Mouse (Mus musculus) MEL (cell line): ENCODE data around the gene Ntmt1. TPM values are rescaled to one million over a fixed set of nuclear protein-coding genes. Genes with fewer than 3 reads are reported as not detected.

Experiments
- DNase-seq: peaks from one replicate; pipeline ENCODE4 v3.0.0; 2011; ENCODE audit warnings: low read depth, low spot score
- H3K27ac ChIP-seq: 2 replicates; pipeline ENCODE4 v1.5.1; 2012; ENCODE audit warnings: low read depth, mild to moderate bottlenecking, control low read depth, low read length, moderate library complexity; ENCODE audit not compliant: control insufficient read depth
- H3K27me3 ChIP-seq, 2 experiments: fragments of 150-350 bp in 1 of 2; sonication (generic) in 1 of 2; 2 replicates each; pipeline ENCODE4 v1.6.1; 2012; ENCODE audit warnings: low read length in 2 of 2, mild to moderate bottlenecking in 2 of 2, improper control_type of control experiment in 1 of 2, moderate library complexity in 1 of 2; ENCODE audit not compliant: insufficient read depth in 2 of 2, control insufficient read depth in 1 of 2
- H3K36me3 ChIP-seq, 2 experiments: 2 replicates each; pipeline ENCODE4 v1.6.1; 2012 to 2014; ENCODE audit warnings: low read length in 2 of 2, improper control_type of control experiment in 1 of 2, inconsistent platforms in 1 of 2, mild to moderate bottlenecking in 1 of 2; ENCODE audit not compliant: insufficient read depth in 2 of 2, control insufficient read depth in 1 of 2
- H3K4me1 ChIP-seq, 2 experiments: fragments of 150-350 bp in 1 of 2; sonication (generic) in 1 of 2; 2 replicates each; pipeline ENCODE4 v1.6.1; 2012; ENCODE audit warnings: low read length in 2 of 2, improper control_type of control experiment in 1 of 2, mild to moderate bottlenecking in 1 of 2; ENCODE audit not compliant: insufficient read depth in 2 of 2, control insufficient read depth in 1 of 2
- H3K4me3 ChIP-seq, 2 experiments: fragments of 150-350 bp in 1 of 2; sonication (generic) in 1 of 2; 2 replicates each; pipeline ENCODE4 v1.5.1; 2012; ENCODE audit warnings: low read depth in 2 of 2, low read length in 2 of 2, mild to moderate bottlenecking in 2 of 2, moderate library complexity in 2 of 2, control low read depth in 1 of 2, improper control_type of control experiment in 1 of 2; ENCODE audit not compliant: control insufficient read depth in 1 of 2, insufficient read depth in 1 of 2
- H3K79me2 ChIP-seq: 2 replicates; pipeline ENCODE4 v1.6.1; 2012; ENCODE audit warnings: mild to moderate bottlenecking, low read length, moderate library complexity; ENCODE audit not compliant: control insufficient read depth, poor library complexity, insufficient read depth
- H3K9ac ChIP-seq: 2 replicates; pipeline ENCODE4 v1.6.1; 2012; ENCODE audit warnings: low read depth, mild to moderate bottlenecking, control low read depth, low read length, moderate library complexity; ENCODE audit not compliant: control insufficient read depth, poor library complexity, severe bottlenecking
- H3K9me3 ChIP-seq: fragments of 150-350 bp; sonication (generic); replicated peaks from 2 replicates; pipeline ENCODE4 v1.6.1; 2012; ENCODE audit warnings: mild to moderate bottlenecking, low read length, improper control_type of control experiment, moderate library complexity; ENCODE audit not compliant: insufficient read depth
- CHD1 ChIP-seq: IDR thresholded peaks from 2 replicates; pipeline ENCODE4 v1.6.1; 2012; ENCODE audit warnings: low read depth, mild to moderate bottlenecking, inconsistent platforms, low read length, improper control_type of control experiment
- CTCF ChIP-seq, 3 experiments: IDR thresholded peaks in 2 of 3; conservative IDR thresholded peaks in 1 of 3; 2 replicates each; pipeline ENCODE4 v1.5.1; 2011 to 2012; ENCODE audit warnings: low read length in 3 of 3, low read depth in 2 of 3, mild to moderate bottlenecking in 2 of 3, improper control_type of control experiment in 1 of 3, inconsistent platforms in 1 of 3, mixed read lengths in 1 of 3, moderate library complexity in 1 of 3; ENCODE audit not compliant: control insufficient read depth in 1 of 3, insufficient read depth in 1 of 3, poor library complexity in 1 of 3, severe bottlenecking in 1 of 3
- E2F4 ChIP-seq: IDR thresholded peaks from 2 replicates; pipeline ENCODE4 v1.6.1; 2011; ENCODE audit warnings: low read depth, low read length, improper control_type of control experiment, borderline replicate concordance
- ELF1 ChIP-seq: IDR thresholded peaks from 2 replicates; pipeline ENCODE4 v1.6.1; 2014; ENCODE audit warnings: low read depth, mild to moderate bottlenecking, inconsistent platforms, low read length, improper control_type of control experiment, moderate library complexity
- EP300 ChIP-seq, 2 experiments: IDR thresholded peaks; 2 replicates each; pipeline ENCODE4 v1.6.1; 2011; ENCODE audit warnings: improper control_type of control experiment in 2 of 2, low read length in 2 of 2, low read depth in 1 of 2, mild to moderate bottlenecking in 1 of 2
- ETS1 ChIP-seq: IDR thresholded peaks from 2 replicates; pipeline ENCODE4 v1.6.1; 2012; ENCODE audit warnings: low read depth, mild to moderate bottlenecking, inconsistent platforms, low read length, improper control_type of control experiment, moderate library complexity
- GABPA ChIP-seq: IDR thresholded peaks from 2 replicates; pipeline ENCODE4 v1.6.1; 2012; ENCODE audit warnings: low read depth, mild to moderate bottlenecking, inconsistent platforms, low read length, improper control_type of control experiment, moderate library complexity
- GATA1 ChIP-seq: IDR thresholded peaks from 2 replicates; pipeline ENCODE4 v1.6.1; 2011; ENCODE audit warnings: low read depth, low read length, improper control_type of control experiment
- KAT2A ChIP-seq: conservative IDR thresholded peaks from 2 replicates; pipeline ENCODE4 v1.6.1; 2012; ENCODE audit warnings: low read depth, low read length, improper control_type of control experiment, inconsistent platforms
- MAX ChIP-seq: IDR thresholded peaks from 2 replicates; pipeline ENCODE4 v1.6.1; 2011; ENCODE audit warnings: low read length, improper control_type of control experiment
- MAZ ChIP-seq: IDR thresholded peaks from 2 replicates; pipeline ENCODE4 v1.6.1; 2012; ENCODE audit warnings: low read depth, mild to moderate bottlenecking, inconsistent platforms, low read length, improper control_type of control experiment
- MEF2A ChIP-seq: IDR thresholded peaks from 2 replicates; pipeline ENCODE4 v1.6.1; 2014; ENCODE audit warnings: low read depth, mild to moderate bottlenecking, inconsistent platforms, low read length, improper control_type of control experiment; ENCODE audit not compliant: poor library complexity, insufficient replicate concordance, severe bottlenecking; ENCODE audit errors: extremely low read depth
- MXI1 ChIP-seq: IDR thresholded peaks from 2 replicates; pipeline ENCODE4 v1.6.1; 2011; ENCODE audit warnings: mild to moderate bottlenecking, low read depth, low read length, improper control_type of control experiment
- MYB ChIP-seq: IDR thresholded peaks from 2 replicates; pipeline ENCODE4 v1.6.1; 2011; ENCODE audit warnings: mild to moderate bottlenecking, low read depth, low read length, improper control_type of control experiment
- NELFE ChIP-seq: IDR thresholded peaks from 2 replicates; pipeline ENCODE4 v1.6.1; 2011; ENCODE audit warnings: low read depth, low read length, improper control_type of control experiment
- POLR2AphosphoS2 ChIP-seq: IDR thresholded peaks from 2 replicates; pipeline ENCODE4 v1.6.1; 2011; ENCODE audit warnings: low read length, improper control_type of control experiment
- POLR2AphosphoS5 ChIP-seq: IDR thresholded peaks from 2 replicates; pipeline ENCODE4 v1.6.1; 2012; ENCODE audit warnings: low read depth, borderline replicate concordance, mild to moderate bottlenecking, inconsistent platforms, low read length, moderate library complexity, mixed read lengths
- RAD21 ChIP-seq: IDR thresholded peaks from 2 replicates; pipeline ENCODE4 v1.6.1; 2011; ENCODE audit warnings: mild to moderate bottlenecking, low read depth, low read length, improper control_type of control experiment
- RCOR1 ChIP-seq: IDR thresholded peaks from 2 replicates; pipeline ENCODE4 v1.6.1; 2012; ENCODE audit warnings: low read depth, mild to moderate bottlenecking, inconsistent platforms, low read length, improper control_type of control experiment
- SMC3 ChIP-seq: IDR thresholded peaks from 2 replicates; pipeline ENCODE4 v1.6.1; 2011; ENCODE audit warnings: low read depth, low read length, improper control_type of control experiment
- TAL1 ChIP-seq: IDR thresholded peaks from 2 replicates; pipeline ENCODE4 v1.6.1; 2012; ENCODE audit warnings: mild to moderate bottlenecking, inconsistent platforms, low read length, moderate library complexity, mixed read lengths
- TCF12 ChIP-seq: IDR thresholded peaks from 2 replicates; pipeline ENCODE4 v1.6.1; 2014; ENCODE audit warnings: low read depth, mild to moderate bottlenecking, inconsistent platforms, low read length, improper control_type of control experiment, moderate library complexity
- USF1 ChIP-seq: IDR thresholded peaks from 2 replicates; pipeline ENCODE4 v1.6.1; 2014; ENCODE audit warnings: low read depth, mild to moderate bottlenecking, inconsistent platforms, low read length, improper control_type of control experiment, moderate library complexity
- USF2 ChIP-seq, 2 experiments: IDR thresholded peaks; 2 replicates each; pipeline ENCODE4 v1.6.1; 2011 to 2012; ENCODE audit warnings: improper control_type of control experiment in 2 of 2, low read length in 2 of 2, borderline replicate concordance in 1 of 2, inconsistent platforms in 1 of 2, low read depth in 1 of 2, mild to moderate bottlenecking in 1 of 2; ENCODE audit not compliant: insufficient read depth in 1 of 2
- ZC3H11A ChIP-seq: IDR thresholded peaks from 2 replicates; pipeline ENCODE4 v1.6.1; 2012; ENCODE audit warnings: low read depth, mild to moderate bottlenecking, inconsistent platforms, low read length, improper control_type of control experiment
- ZKSCAN1 ChIP-seq: IDR thresholded peaks from 2 replicates; pipeline ENCODE4 v1.6.1; 2012; ENCODE audit warnings: low read depth, mild to moderate bottlenecking, inconsistent platforms, low read length, improper control_type of control experiment, moderate library complexity
- ZNF384 ChIP-seq: IDR thresholded peaks from 2 replicates; pipeline ENCODE4 v1.6.1; 2012; ENCODE audit warnings: low read depth, mild to moderate bottlenecking, inconsistent platforms, low read length, improper control_type of control experiment
- polyA plus RNA-seq, 2 experiments: library from polyadenylated mRNA; stranded (reverse) in 1 of 2; unstranded in 1 of 2; fragments of >175 nt in 1 of 2; fragments of >200 nt in 1 of 2; gene quantifications; 2 replicates each; pipeline versions ENCODE4 v1.2.1 to v1.2.4; 2012; ENCODE audit warnings: low replicate concordance in 2 of 2, low read depth in 1 of 2; ENCODE audit not compliant: insufficient read length in 2 of 2, insufficient read depth in 1 of 2, missing spikeins in 1 of 2
- total RNA-seq: library from RNA; depleted of rRNA; stranded (reverse); fragments of 300-350 nt; gene quantifications from 2 replicates; pipeline ENCODE4 v1.2.3, GENCODE M21; 2012

Ntmt1 gene
- total and polyA plus RNA-seq, 3 experiments = 58.9 to 83.2 TPM; not detected in 1

DNA sequence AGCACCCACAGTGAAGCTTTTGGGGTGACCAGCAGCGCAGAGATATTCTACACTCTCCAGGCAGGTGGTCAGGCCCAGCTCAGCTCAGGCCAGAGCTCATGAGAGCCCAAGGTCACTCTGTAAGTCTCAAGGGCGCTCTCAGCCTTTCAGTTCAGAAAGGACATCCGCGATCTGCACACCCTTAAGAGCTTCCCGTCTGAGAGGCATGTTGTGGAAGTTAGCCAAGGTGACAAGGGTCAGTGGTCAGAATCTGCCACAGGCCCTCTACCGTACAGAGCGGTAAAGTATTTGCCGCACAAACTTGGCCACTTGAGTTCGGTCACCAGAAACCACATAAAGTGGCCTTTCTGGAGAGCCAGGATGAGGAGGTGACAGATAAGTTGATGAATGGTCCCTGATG is 55.9 kb downstream of the Ntmt1 start:
- no peak for DNase-seq
- Histone ChIP-seq H3K9ac (no peak overlapping the region), H3K4me3 (no peak overlapping the region), H3K79me2 (no peaks in the 10 kb centered on the region), H3K27ac (no peak overlapping the region), H3K36me3 (no peaks in the 10 kb centered on the region), H3K4me1 (no peaks in the 10 kb centered on the region), H3K9me3 (no peaks in the 10 kb centered on the region), H3K27me3 (peaks cover 0 to 2% of the 10 kb centered on the region in 2 experiments; a peak in 2 of 4 replicates)
- TF ChIP-seq MAX = no peak
- TF ChIP-seq RCOR1 = no peak
- no peak for TF ChIP-seq E2F4
- no peak for TF ChIP-seq SMC3
- no peak for TF ChIP-seq POLR2AphosphoS5
- TF ChIP-seq MAZ = no peak
- TF ChIP-seq ZC3H11A = no peak
- no peak for TF ChIP-seq RAD21
- TF ChIP-seq ELF1 = no peak
- TF ChIP-seq POLR2AphosphoS2 = no peak
- TF ChIP-seq CTCF (IDR thresholded peaks at IDR 0.05 in 2 of 3, conservative IDR thresholded peaks at IDR 0.05 in 1 of 3; ENCODE audit: control insufficient read depth in 1 of 3, insufficient read depth in 1 of 3, low read depth in 2 of 3, low read length in 3 of 3, poor library complexity in 1 of 3, severe bottlenecking in 1 of 3) = no peak
- TF ChIP-seq NELFE = no peak
- TF ChIP-seq ZNF384 = no peak
- no peak for TF ChIP-seq MYB

DNA sequence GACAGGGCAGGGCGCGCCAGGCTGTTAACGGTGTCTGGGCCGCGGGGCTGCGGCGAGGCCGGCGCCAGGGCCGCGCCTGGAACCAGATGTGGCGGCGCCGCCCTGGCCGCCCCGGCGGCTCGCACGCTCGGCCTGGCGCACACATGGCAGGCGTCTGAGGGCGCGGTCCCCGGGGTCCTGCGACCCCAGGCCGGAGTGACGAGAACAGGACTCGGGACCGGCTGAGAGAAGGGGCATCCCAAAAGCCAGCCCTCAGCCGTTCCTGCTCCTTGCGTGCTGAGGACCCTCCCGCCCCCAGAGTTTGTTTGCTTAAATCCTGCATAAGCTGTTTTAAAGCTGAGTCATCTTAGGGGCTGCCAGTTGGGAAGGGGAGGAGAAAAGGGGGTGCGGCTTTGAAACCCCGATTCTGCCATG is 57.3 kb downstream of the Ntmt1 start:
- H3K36me3 ChIP-seq = no peaks in the 10 kb centered on the region
- H3K4me1 ChIP-seq = no peaks in the 10 kb centered on the region
- TF ChIP-seq EP300 (IDR thresholded peaks at IDR 0.05; ENCODE audit: low read depth in 1 of 2, low read length in 2 of 2) (no peak), POLR2AphosphoS5 (no peak), E2F4 (no peak), MYB (no peak), CHD1 (no peak), MXI1 (no peak), KAT2A (no peak), MEF2A (no peak), GATA1 (no peak), ZKSCAN1 (no peak), TCF12 (no peak), NELFE (no peak), USF2 (IDR thresholded peaks at IDR 0.05; ENCODE audit: borderline replicate concordance in 1 of 2, insufficient read depth in 1 of 2, low read depth in 1 of 2, low read length in 2 of 2) (no peak), RCOR1 (no peak), TAL1 (no peak), MAX (no peak), USF1 (no peak), ETS1 (no peak), GABPA (no peak), POLR2AphosphoS2 (no peak)
- no peak for DNase-seq
- no peak overlapping the region for H3K4me3 ChIP-seq
- no peak overlapping the region for H3K9ac ChIP-seq
- no peak overlapping the region for H3K27ac ChIP-seq
- H3K27me3 ChIP-seq = peaks cover 0 to 2% of the 10 kb centered on the region in 2 experiments; a peak in 2 of 4 replicates
- H3K79me2 ChIP-seq = no peaks in the 10 kb centered on the region
- no peaks in the 10 kb centered on the region for H3K9me3 ChIP-seq
